Mouse (Mus musculus): ENCODE data around the gene Ide. TPM values are rescaled to one million over a fixed set of nuclear protein-coding genes. Genes with fewer than 3 reads are reported as not detected.

Gene Ide
- total and polyA plus RNA-seq, 2 experiments: 21.8 to 35.3 TPM

GRCm38 (mm10) chr19:37315091-37315490 is 22.6 kb downstream of the Ide start:
- WGBS: 34% methylated on average over 9 of the region's 9 CpGs
- Histone ChIP-seq H3K27ac (replicated peaks; ENCODE audit: insufficient read depth, low read depth, low read length) (no peak overlapping the region), H3K9ac (ENCODE audit: low read depth, low read length) (no peak overlapping the region), H3K4me1 (ENCODE audit: control insufficient read depth, insufficient read depth, low read length) (peaks cover 10% of the 10 kb centered on the region), H3K79me2 (ENCODE audit: control insufficient read depth, insufficient read depth, low read length) (no peaks in the 10 kb centered on the region), H3K36me3 (ENCODE audit: control insufficient read depth, insufficient read depth, low read length) (peaks cover 53% of the 10 kb centered on the region), H3K27me3 (ENCODE audit: control insufficient read depth, insufficient read depth, low read length) (no peaks in the 10 kb centered on the region), H3K4me3 (ENCODE audit: insufficient read depth, low read depth, low read length) (no peak overlapping the region)
- TF ChIP-seq CTCF (IDR thresholded peaks at IDR 0.05; ENCODE audit: low read depth, low read length): no peak
- TF ChIP-seq POLR2A (IDR thresholded peaks at IDR 0.05; ENCODE audit: extremely low read depth, insufficient read depth, low read length): no peak
- peak; percentile 75 for DNase-seq (ENCODE audit: extremely low read depth, low read depth, low spot score)

- TF ChIP-seq POLR2A (IDR thresholded peaks at IDR 0.05; ENCODE audit: extremely low read depth, insufficient read depth, low read length) (no peak), CTCF (IDR thresholded peaks at IDR 0.05; ENCODE audit: low read depth, low read length) (no peak)
- WGBS: 93% methylated on average over 6 of the region's 6 CpGs
- peaks cover 10% of the 10 kb centered on the region for H3K4me1 ChIP-seq (ENCODE audit: control insufficient read depth, insufficient read depth, low read length)
- peaks cover 55% of the 10 kb centered on the region for H3K36me3 ChIP-seq (ENCODE audit: control insufficient read depth, insufficient read depth, low read length)
- no peak for DNase-seq (ENCODE audit: extremely low read depth, low read depth, low spot score)
- H3K79me2 ChIP-seq (ENCODE audit: control insufficient read depth, insufficient read depth, low read length): no peaks in the 10 kb centered on the region
- H3K27me3 ChIP-seq (ENCODE audit: control insufficient read depth, insufficient read depth, low read length): no peaks in the 10 kb centered on the region
- no peak overlapping the region for H3K27ac ChIP-seq (replicated peaks; ENCODE audit: insufficient read depth, low read depth, low read length)
- no peak overlapping the region for H3K4me3 ChIP-seq (ENCODE audit: insufficient read depth, low read depth, low read length)
- no peak overlapping the region for H3K9ac ChIP-seq (ENCODE audit: low read depth, low read length)
These were observed 26.2 kb downstream of the Ide start for GRCm38 (mm10) chr19:37311426-37311825.

GRCm38 (mm10) chr19:37310133-37310532 is 27.5 kb downstream of the Ide start:
- no peaks in the 10 kb centered on the region for H3K27me3 ChIP-seq (ENCODE audit: control insufficient read depth, insufficient read depth, low read length)
- no peak overlapping the region for H3K27ac ChIP-seq (replicated peaks; ENCODE audit: insufficient read depth, low read depth, low read length)
- H3K4me3 ChIP-seq (ENCODE audit: insufficient read depth, low read depth, low read length): no peak overlapping the region
- no peak for TF ChIP-seq POLR2A (IDR thresholded peaks at IDR 0.05; ENCODE audit: extremely low read depth, insufficient read depth, low read length)
- no peak for TF ChIP-seq CTCF (IDR thresholded peaks at IDR 0.05; ENCODE audit: low read depth, low read length)
- H3K36me3 ChIP-seq (ENCODE audit: control insufficient read depth, insufficient read depth, low read length): peaks cover 53% of the 10 kb centered on the region
- WGBS: 89% methylated on average over 4 of the region's 4 CpGs
- no peak overlapping the region for H3K9ac ChIP-seq (ENCODE audit: low read depth, low read length)
- H3K79me2 ChIP-seq (ENCODE audit: control insufficient read depth, insufficient read depth, low read length): no peaks in the 10 kb centered on the region
- H3K4me1 ChIP-seq (ENCODE audit: control insufficient read depth, insufficient read depth, low read length): peaks cover 5% of the 10 kb centered on the region
- no peak for DNase-seq (ENCODE audit: extremely low read depth, low read depth, low spot score)

GRCm38 (mm10) chr19:37308941-37309340 is 28.7 kb downstream of the Ide start:
- Histone ChIP-seq H3K4me3 (ENCODE audit: insufficient read depth, low read depth, low read length) (no peak overlapping the region), H3K9ac (ENCODE audit: low read depth, low read length) (no peak overlapping the region), H3K27ac (replicated peaks; ENCODE audit: insufficient read depth, low read depth, low read length) (no peak overlapping the region), H3K4me1 (ENCODE audit: control insufficient read depth, insufficient read depth, low read length) (no peaks in the 10 kb centered on the region), H3K36me3 (ENCODE audit: control insufficient read depth, insufficient read depth, low read length) (peaks cover 47% of the 10 kb centered on the region), H3K79me2 (ENCODE audit: control insufficient read depth, insufficient read depth, low read length) (no peaks in the 10 kb centered on the region), H3K27me3 (ENCODE audit: control insufficient read depth, insufficient read depth, low read length) (no peaks in the 10 kb centered on the region)
- 83% methylated on average over 7 of the region's 7 CpGs for WGBS
- no peak for DNase-seq (ENCODE audit: extremely low read depth, low read depth, low spot score)
- TF ChIP-seq POLR2A (IDR thresholded peaks at IDR 0.05; ENCODE audit: extremely low read depth, insufficient read depth, low read length) (no peak), CTCF (IDR thresholded peaks at IDR 0.05; ENCODE audit: low read depth, low read length) (no peak)

GRCm38 (mm10) chr19:37307826-37308545 is 29.7 kb downstream of the Ide start:
- H3K4me3 ChIP-seq (ENCODE audit: insufficient read depth, low read depth, low read length): no peak overlapping the region
- TF ChIP-seq CTCF (IDR thresholded peaks at IDR 0.05; ENCODE audit: low read depth, low read length): no peak
- no peak for TF ChIP-seq POLR2A (IDR thresholded peaks at IDR 0.05; ENCODE audit: extremely low read depth, insufficient read depth, low read length)
- no peaks in the 10 kb centered on the region for H3K27me3 ChIP-seq (ENCODE audit: control insufficient read depth, insufficient read depth, low read length)
- DNase-seq (ENCODE audit: extremely low read depth, low read depth, low spot score): no peak
- 90% methylated on average over 6 of the region's 6 CpGs for WGBS
- H3K4me1 ChIP-seq (ENCODE audit: control insufficient read depth, insufficient read depth, low read length): no peaks in the 10 kb centered on the region
- H3K27ac ChIP-seq (replicated peaks; ENCODE audit: insufficient read depth, low read depth, low read length): no peak overlapping the region
- peaks cover 40% of the 10 kb centered on the region for H3K36me3 ChIP-seq (ENCODE audit: control insufficient read depth, insufficient read depth, low read length)
- H3K79me2 ChIP-seq (ENCODE audit: control insufficient read depth, insufficient read depth, low read length): no peaks in the 10 kb centered on the region
- H3K9ac ChIP-seq (ENCODE audit: low read depth, low read length): no peak overlapping the region

DNA sequence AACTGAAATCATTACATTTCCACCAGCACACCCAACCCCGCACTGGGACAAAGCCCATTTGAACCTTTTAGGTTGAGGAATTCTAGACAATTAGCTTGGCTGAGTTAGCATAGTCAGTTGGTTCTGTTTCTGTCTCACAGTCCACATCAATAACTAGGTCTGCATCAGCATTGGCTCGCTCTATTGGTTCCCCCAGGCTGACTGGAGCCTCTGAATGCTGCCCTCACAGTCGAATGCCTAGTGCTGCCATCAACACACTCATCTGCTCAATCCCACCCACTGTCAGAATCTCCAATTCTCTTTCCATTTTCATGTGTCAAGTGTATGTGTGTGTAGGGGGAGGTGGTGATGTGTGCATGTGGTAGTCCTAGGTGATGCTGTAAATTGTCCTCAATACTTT is 31.5 kb downstream of the Ide start:
- Histone ChIP-seq H3K9ac (ENCODE audit: low read depth, low read length) (no peak overlapping the region), H3K4me3 (ENCODE audit: insufficient read depth, low read depth, low read length) (no peak overlapping the region), H3K27me3 (ENCODE audit: control insufficient read depth, insufficient read depth, low read length) (no peaks in the 10 kb centered on the region), H3K4me1 (ENCODE audit: control insufficient read depth, insufficient read depth, low read length) (no peaks in the 10 kb centered on the region), H3K36me3 (ENCODE audit: control insufficient read depth, insufficient read depth, low read length) (peaks cover 34% of the 10 kb centered on the region), H3K27ac (replicated peaks; ENCODE audit: insufficient read depth, low read depth, low read length) (no peak overlapping the region), H3K79me2 (ENCODE audit: control insufficient read depth, insufficient read depth, low read length) (no peaks in the 10 kb centered on the region)
- WGBS: 93% methylated on average over 3 of the region's 3 CpGs
- DNase-seq (ENCODE audit: extremely low read depth, low read depth, low spot score): no peak
- TF ChIP-seq POLR2A (IDR thresholded peaks at IDR 0.05; ENCODE audit: extremely low read depth, insufficient read depth, low read length): no peak
- no peak for TF ChIP-seq CTCF (IDR thresholded peaks at IDR 0.05; ENCODE audit: low read depth, low read length)
